Mouse (Mus musculus): ENCODE measurements around the gene Ptov1. TPM values are rescaled to one million over a fixed set of nuclear protein-coding genes. Genes with fewer than 3 reads are reported as not detected.
"Not testable (repeated sequence)": the region's sequence is repeated elsewhere in the genome, so short reads cannot be mapped to it uniquely, and the experiment has no call there.

Ptov1 gene
- polyA plus RNA-seq, 1 experiment from 2014 or later, result 398 TPM

DNA sequence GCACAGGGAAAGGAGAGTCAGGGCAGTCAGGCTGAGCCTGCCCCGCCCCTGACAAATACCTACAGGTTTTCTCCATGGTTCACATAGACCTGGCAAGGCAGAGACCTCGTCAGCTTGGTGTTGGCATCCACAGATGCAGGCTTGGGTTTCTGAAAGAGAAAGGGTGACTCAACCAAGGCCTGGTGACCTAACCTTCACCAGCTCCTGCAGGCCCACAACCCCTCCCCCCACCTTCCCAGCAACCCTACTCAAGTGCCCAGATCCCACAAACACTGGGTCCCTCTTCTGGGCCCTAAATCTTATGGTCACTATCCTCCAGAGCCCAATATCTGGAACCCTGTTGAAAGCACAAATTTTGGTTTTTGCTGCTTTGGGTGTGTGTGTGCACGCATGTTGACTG is 13.4 kb upstream of the Ptov1 start:
- Histone ChIP-seq H3K27ac (replicated peaks; ENCODE audit: low read depth, low read length) (no peak overlapping the region), H3K4me1 (ENCODE audit: control insufficient read depth, insufficient read depth, low read length) (no peaks in the 10 kb centered on the region), H3K4me2 (ENCODE audit: low read depth, low read length) (no peak overlapping the region), H3K9ac (ENCODE audit: low read depth, low read length) (no peak overlapping the region), H3K27me3 (replicated peaks; ENCODE audit: control insufficient read depth, insufficient read depth, low read length) (no peaks in the 10 kb centered on the region), H3K36me3 (ENCODE audit: control insufficient read depth, insufficient read depth, low read length) (peaks cover 85% of the 10 kb centered on the region), H3K4me3 (ENCODE audit: low read depth, low read length) (no peak overlapping the region), H3K9me3 (ENCODE audit: control insufficient read depth, low read length) (no peaks in the 10 kb centered on the region)
- 95% methylated on average over 3 of the region's 3 CpGs for WGBS
- DNase-seq (ENCODE audit: low spot score) (no peak), ATAC-seq (ENCODE audit: low read depth) (no peak)

DNA sequence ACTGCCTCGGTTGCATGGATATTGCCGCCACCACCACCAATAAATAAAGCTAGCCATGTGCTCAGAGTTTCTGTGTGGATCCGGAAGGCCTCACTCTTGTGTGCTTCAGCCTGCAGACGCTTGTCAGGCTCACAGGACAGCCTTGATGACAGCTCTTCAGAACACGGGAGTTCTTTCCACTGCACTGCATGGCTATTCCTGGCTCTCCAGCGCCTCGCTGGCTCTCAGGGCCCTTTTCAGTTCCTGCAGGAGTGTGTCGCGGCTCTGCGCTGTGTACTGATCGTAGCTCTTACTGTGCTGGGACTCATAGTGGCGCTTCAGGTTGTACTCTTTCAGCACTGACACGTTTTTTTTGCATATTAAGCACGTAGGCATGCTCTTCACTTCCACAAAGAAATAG is 8.2 kb upstream of the Ptov1 start:
- no peak for DNase-seq (ENCODE audit: low spot score)
- H3K4me2 ChIP-seq (ENCODE audit: low read depth, low read length), result no peak overlapping the region
- no peaks in the 10 kb centered on the region for H3K9me3 ChIP-seq (ENCODE audit: control insufficient read depth, low read length)
- no peaks in the 10 kb centered on the region for H3K27me3 ChIP-seq (replicated peaks; ENCODE audit: control insufficient read depth, insufficient read depth, low read length)
- no peak overlapping the region for H3K9ac ChIP-seq (ENCODE audit: low read depth, low read length)
- no peak for ATAC-seq (ENCODE audit: low read depth)
- no peaks in the 10 kb centered on the region for H3K4me1 ChIP-seq (ENCODE audit: control insufficient read depth, insufficient read depth, low read length)
- peaks cover 69% of the 10 kb centered on the region for H3K36me3 ChIP-seq (ENCODE audit: control insufficient read depth, insufficient read depth, low read length)
- no peak overlapping the region for H3K4me3 ChIP-seq (ENCODE audit: low read depth, low read length)
- no peak overlapping the region for H3K27ac ChIP-seq (replicated peaks; ENCODE audit: low read depth, low read length)
- 89% methylated on average over 14 of the region's 14 CpGs for WGBS

DNA sequence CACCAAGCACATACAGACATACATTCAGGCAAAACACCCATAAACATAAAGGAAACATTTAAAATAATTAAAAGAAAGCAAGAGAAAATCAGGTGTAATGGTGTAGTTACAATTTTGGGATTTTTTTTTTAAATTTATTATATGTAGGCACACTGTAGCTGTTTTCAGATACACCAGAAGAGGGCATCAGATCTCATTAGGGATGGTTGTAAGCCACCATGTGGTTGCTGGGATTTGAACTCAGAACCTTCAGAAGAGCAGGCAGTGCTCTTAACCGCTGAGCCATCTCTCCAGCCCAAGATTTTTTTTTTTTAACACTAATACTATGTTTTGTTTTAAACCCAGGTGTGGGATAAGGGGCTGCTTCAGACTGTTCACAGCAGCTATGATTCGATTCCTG is 2.2 kb upstream of the Ptov1 start:
- not testable (repeated sequence) for H3K27ac ChIP-seq (replicated peaks; ENCODE audit: low read depth, low read length)
- peaks cover 20% of the 10 kb centered on the region for H3K4me1 ChIP-seq (ENCODE audit: control insufficient read depth, insufficient read depth, low read length)

DNA sequence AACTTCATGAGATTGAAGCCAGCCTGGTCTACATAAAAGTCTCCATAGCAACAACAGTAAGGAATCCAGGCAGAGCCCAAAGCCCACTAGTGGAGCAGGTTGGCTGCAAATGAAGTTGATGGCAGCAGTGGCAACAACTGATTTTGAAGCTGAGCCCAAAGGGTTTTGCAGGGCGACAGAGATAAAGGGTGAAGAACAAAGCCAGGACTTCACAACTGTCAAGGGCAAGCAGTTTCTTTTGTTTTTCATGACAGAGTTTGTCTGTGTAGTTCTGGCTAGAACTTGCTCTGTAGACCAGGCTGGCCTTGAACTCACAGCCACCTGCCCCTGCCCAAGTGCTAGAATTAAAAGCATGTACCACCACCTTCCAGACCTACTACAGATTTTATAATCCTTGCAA is 1.6 kb upstream of the Ptov1 start:
- ATAC-seq (ENCODE audit: low read depth) (no peak), DNase-seq (ENCODE audit: low spot score) (no peak)
- Histone ChIP-seq H3K36me3 (ENCODE audit: control insufficient read depth, insufficient read depth, low read length) (peaks cover 13% of the 10 kb centered on the region), H3K27ac (replicated peaks; ENCODE audit: low read depth, low read length) (no peak overlapping the region), H3K9me3 (ENCODE audit: control insufficient read depth, low read length) (no peaks in the 10 kb centered on the region), H3K4me3 (ENCODE audit: low read depth, low read length) (no peak overlapping the region), H3K4me2 (ENCODE audit: low read depth, low read length) (no peak overlapping the region), H3K27me3 (replicated peaks; ENCODE audit: control insufficient read depth, insufficient read depth, low read length) (no peaks in the 10 kb centered on the region), H3K9ac (ENCODE audit: low read depth, low read length) (no peak overlapping the region), H3K4me1 (ENCODE audit: control insufficient read depth, insufficient read depth, low read length) (peaks cover 26% of the 10 kb centered on the region)
- 89% methylated on average over 1 of the region's 1 CpGs for WGBS

More for the DNA sequence above, 2.2 kb upstream of the Ptov1 start:
- DNase-seq (ENCODE audit: low spot score); H3K4me3 ChIP-seq (ENCODE audit: low read depth, low read length); H3K4me2 ChIP-seq (ENCODE audit: low read depth, low read length); H3K27me3 ChIP-seq (replicated peaks; ENCODE audit: control insufficient read depth, insufficient read depth, low read length); ATAC-seq (ENCODE audit: low read depth); H3K9ac ChIP-seq (ENCODE audit: low read depth, low read length); H3K9me3 ChIP-seq (ENCODE audit: control insufficient read depth, low read length): not testable (repeated sequence)
- H3K36me3 ChIP-seq (ENCODE audit: control insufficient read depth, insufficient read depth, low read length), result peaks cover 12% of the 10 kb centered on the region
- 89% methylated on average over 2 of the region's 2 CpGs for WGBS

DNA sequence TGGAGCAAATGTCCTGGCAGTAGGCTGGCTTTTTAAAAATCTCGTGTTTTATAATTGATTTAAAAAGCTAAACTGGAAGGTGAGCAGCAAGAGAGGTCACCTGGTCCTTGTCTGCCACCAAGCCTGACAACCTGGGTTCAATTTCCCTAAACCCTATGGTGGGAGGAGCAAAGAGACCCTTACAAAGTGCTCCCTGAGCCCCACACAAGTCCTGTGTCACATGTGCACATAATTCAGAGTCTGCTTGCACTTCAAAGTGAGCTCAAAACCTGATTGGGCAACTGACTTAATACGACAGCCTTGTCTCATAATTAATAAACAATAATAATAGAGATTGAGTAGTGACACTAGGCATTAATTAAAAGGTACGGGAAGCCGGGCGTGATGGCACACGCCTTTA is 1.0 kb upstream of the Ptov1 start:
- H3K9ac ChIP-seq (ENCODE audit: low read depth, low read length), result peak overlapping the region; percentile 100
- no peak for ATAC-seq (ENCODE audit: low read depth)

DNA sequence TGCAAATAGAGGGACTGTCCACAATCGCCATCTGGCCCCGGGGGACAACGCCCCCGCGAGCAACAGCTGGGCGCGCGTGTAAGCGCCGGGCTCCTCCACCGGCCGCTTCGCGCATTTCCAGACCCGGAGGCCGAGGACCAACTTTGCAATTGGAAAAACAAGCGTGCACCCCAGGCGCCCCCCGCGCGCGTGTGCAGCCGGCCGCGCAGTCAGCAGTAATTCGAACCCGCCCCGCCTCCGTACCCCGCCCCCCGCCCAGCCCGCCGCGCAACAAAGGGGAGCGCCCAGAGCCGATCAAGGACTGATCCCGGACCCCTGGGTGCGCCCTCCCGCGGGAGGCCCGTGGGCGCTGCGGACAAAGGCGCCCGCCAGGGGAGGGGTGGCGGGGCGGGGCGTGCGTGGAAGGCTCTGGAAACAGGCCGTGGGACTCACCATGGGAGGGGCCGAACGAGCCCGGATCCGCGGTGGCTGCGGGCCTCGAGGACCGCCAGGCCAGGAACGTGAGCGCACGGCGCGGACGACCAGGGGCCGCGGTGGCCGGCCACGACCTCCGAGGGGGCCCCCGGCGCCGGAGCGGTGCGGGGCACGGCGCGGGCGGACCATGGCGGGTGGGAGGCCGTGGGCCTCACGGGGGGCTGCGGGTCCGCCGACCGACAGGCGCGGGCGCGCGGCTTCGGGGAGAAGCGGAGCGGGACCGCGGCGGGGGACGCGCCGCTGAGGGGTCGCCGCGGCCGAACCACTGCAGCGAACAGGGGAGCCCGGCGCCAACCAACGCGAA is 480 bp downstream of the Ptov1 start:
- Histone ChIP-seq H3K4me1 (ENCODE audit: control insufficient read depth, insufficient read depth, low read length) (peaks cover 32% of the 10 kb centered on the region), H3K9ac (ENCODE audit: low read depth, low read length) (peak overlapping the region; percentile 100), H3K27ac (replicated peaks; ENCODE audit: low read depth, low read length) (peak overlapping the region; percentile 100), H3K27me3 (replicated peaks; ENCODE audit: control insufficient read depth, insufficient read depth, low read length) (no peaks in the 10 kb centered on the region), H3K4me2 (ENCODE audit: low read depth, low read length) (peak overlapping the region; percentile 95), H3K9me3 (ENCODE audit: control insufficient read depth, low read length) (no peaks in the 10 kb centered on the region), H3K36me3 (ENCODE audit: control insufficient read depth, insufficient read depth, low read length) (peaks cover 30% of the 10 kb centered on the region), H3K4me3 (ENCODE audit: low read depth, low read length) (peak overlapping the region; percentile 100)
- 1% methylated on average over 61 of the region's 108 CpGs for WGBS
- ATAC-seq (ENCODE audit: low read depth) (peak; percentile 51), DNase-seq (ENCODE audit: low spot score) (peak; percentile 89)

More for the DNA sequence above, 1.0 kb upstream of the Ptov1 start:
- 80% methylated on average over 6 of the region's 6 CpGs for WGBS
- peaks cover 15% of the 10 kb centered on the region for H3K36me3 ChIP-seq (ENCODE audit: control insufficient read depth, insufficient read depth, low read length)
- peak overlapping the region; percentile 100 for H3K4me3 ChIP-seq (ENCODE audit: low read depth, low read length)
- H3K27me3 ChIP-seq (replicated peaks; ENCODE audit: control insufficient read depth, insufficient read depth, low read length), result no peaks in the 10 kb centered on the region
- H3K9me3 ChIP-seq (ENCODE audit: control insufficient read depth, low read length), result no peaks in the 10 kb centered on the region
- H3K4me2 ChIP-seq (ENCODE audit: low read depth, low read length), result peak overlapping the region; percentile 95
- peak overlapping the region; percentile 100 for H3K27ac ChIP-seq (replicated peaks; ENCODE audit: low read depth, low read length)
- no peak for DNase-seq (ENCODE audit: low spot score)
- H3K4me1 ChIP-seq (ENCODE audit: control insufficient read depth, insufficient read depth, low read length), result peaks cover 32% of the 10 kb centered on the region

DNA sequence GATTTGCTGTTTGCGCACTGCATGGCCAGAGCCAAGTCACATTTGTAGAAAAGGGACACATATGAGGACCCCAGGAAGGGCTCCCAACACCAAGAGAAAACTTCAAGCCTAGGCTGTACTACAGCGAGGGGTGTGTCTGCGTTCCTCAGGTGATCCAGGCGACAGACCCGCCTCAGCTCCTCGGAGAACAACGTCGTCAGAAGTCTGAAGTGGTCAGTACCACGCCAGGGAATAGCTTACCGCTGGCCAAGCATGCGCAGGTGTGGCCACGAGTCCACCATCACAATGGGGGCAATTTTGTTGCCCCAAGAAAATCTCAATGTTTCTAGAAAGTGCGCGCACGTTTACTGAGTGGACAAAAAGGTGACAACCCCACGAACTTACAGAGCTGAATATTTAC is 1.1 kb downstream of the Ptov1 start:
- no peaks in the 10 kb centered on the region for H3K9me3 ChIP-seq (ENCODE audit: control insufficient read depth, low read length)

DNA sequence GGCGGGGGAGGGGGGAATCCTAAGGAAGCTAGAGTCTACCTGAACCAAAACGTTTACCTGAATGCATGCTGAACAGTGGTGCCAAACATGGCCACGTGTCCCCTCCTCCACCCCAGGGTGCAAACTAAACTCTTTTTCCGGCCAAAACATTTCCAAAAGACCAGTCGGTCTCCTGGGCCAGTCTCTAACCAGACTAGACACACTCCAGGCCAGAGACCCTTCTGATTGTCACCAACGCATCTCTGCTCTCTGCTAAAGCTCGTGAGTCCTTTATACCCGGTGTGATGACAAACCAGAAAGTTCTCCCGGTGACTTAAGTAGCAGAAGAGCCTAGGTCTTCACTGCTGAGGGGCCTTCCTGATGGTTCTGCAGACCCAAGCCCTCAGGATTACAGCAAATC is 1.8 kb downstream of the Ptov1 start:
- peak overlapping the region; percentile 100 for H3K9ac ChIP-seq (ENCODE audit: low read depth, low read length)
- H3K9me3 ChIP-seq (ENCODE audit: control insufficient read depth, low read length), result no peaks in the 10 kb centered on the region
- no peak overlapping the region for H3K27ac ChIP-seq (replicated peaks; ENCODE audit: low read depth, low read length)
- peaks cover 43% of the 10 kb centered on the region for H3K36me3 ChIP-seq (ENCODE audit: control insufficient read depth, insufficient read depth, low read length)
- ATAC-seq (ENCODE audit: low read depth) (no peak), DNase-seq (ENCODE audit: low spot score) (no peak)
- H3K4me3 ChIP-seq (ENCODE audit: low read depth, low read length), result peak overlapping the region; percentile 100
- 51% methylated on average over 9 of the region's 9 CpGs for WGBS
- H3K27me3 ChIP-seq (replicated peaks; ENCODE audit: control insufficient read depth, insufficient read depth, low read length), result no peaks in the 10 kb centered on the region
- H3K4me1 ChIP-seq (ENCODE audit: control insufficient read depth, insufficient read depth, low read length), result peaks cover 32% of the 10 kb centered on the region
- peak overlapping the region; percentile 95 for H3K4me2 ChIP-seq (ENCODE audit: low read depth, low read length)

More for the DNA sequence above, 1.1 kb downstream of the Ptov1 start:
- Histone ChIP-seq H3K4me1 (ENCODE audit: control insufficient read depth, insufficient read depth, low read length) (peaks cover 32% of the 10 kb centered on the region), H3K27ac (replicated peaks; ENCODE audit: low read depth, low read length) (peak overlapping the region; percentile 100), H3K9ac (ENCODE audit: low read depth, low read length) (peak overlapping the region; percentile 100), H3K4me3 (ENCODE audit: low read depth, low read length) (peak overlapping the region; percentile 100), H3K27me3 (replicated peaks; ENCODE audit: control insufficient read depth, insufficient read depth, low read length) (no peaks in the 10 kb centered on the region), H3K4me2 (ENCODE audit: low read depth, low read length) (peak overlapping the region; percentile 95), H3K36me3 (ENCODE audit: control insufficient read depth, insufficient read depth, low read length) (peaks cover 36% of the 10 kb centered on the region)
- ATAC-seq (ENCODE audit: low read depth) (no peak), DNase-seq (ENCODE audit: low spot score) (no peak)
- WGBS, result 5% methylated on average over 16 of the region's 16 CpGs

All from embryonic facial prominence, embryonic 14.5 days (tissue).